In genomic region chr14:21750008-21750880, GRCm38 (mm10) we compare ENCODE assay signal across 8 mouse cellular contexts. TPM values are rescaled to one million over a fixed set of nuclear protein-coding genes. Genes with fewer than 3 reads are reported as not detected.
DNase-seq lines count a peak whose midpoint lies in the region; ATAC-seq and TF ChIP-seq lines count a peak whose summit lies in the region.

Gene Samd8, plus strand, starts transcription at chr14:21750531.

- ATAC-seq in erythroblast, adult 5-6 weeks (replicated peaks; ENCODE audit: low FRiP score, poor library complexity, severe bottlenecking) = peak; percentile 84
- ATAC-seq in kidney, embryonic 14.5 days (ENCODE audit: low FRiP score, low TSS enrichment) = peak; percentile 82
- ATAC-seq in limb, embryonic 15.5 days (ENCODE audit: insufficient number of reproducible peaks, low FRiP score, low TSS enrichment, low read depth) = peak; percentile 72
- peak; percentile 90 for ATAC-seq in midbrain, postnatal 0 days (ENCODE audit: low FRiP score)

- peak; percentile 97 for TF ChIP-seq POLR2A in brain, embryonic 14.5 days (IDR thresholded peaks at IDR 0.05; ENCODE audit: borderline replicate concordance, extremely low read depth, insufficient read depth, insufficient read length, poor library complexity, severe bottlenecking)

- H3K4me2 ChIP-seq in kidney, embryonic 14.5 days (replicated peaks; ENCODE audit: low read depth, low read length) = peak within 1 kb of the TSS; percentile 78
- peak within 1 kb of the TSS; percentile 75 for H3K4me2 ChIP-seq in limb, embryonic 15.5 days
- peak within 1 kb of the TSS; percentile 61 for H3K4me2 ChIP-seq in midbrain, postnatal 0 days (ENCODE audit: low read depth, low read length, poor library complexity, severe bottlenecking)

- peak; percentile 90 for DNase-seq in CD4-positive helper T cell, adult 2 months (ENCODE audit: low read depth, low spot score)
- peak; percentile 96 for DNase-seq in brain, embryonic 14.5 days (ENCODE audit: low read depth)
- peak; percentile 92 for DNase-seq in heart, embryonic 10.5 days (ENCODE audit: low spot score)
- DNase-seq in midbrain, postnatal 0 days (ENCODE audit: low spot score) = peak; percentile 91
- peak; percentile 60 to 71 for DNase-seq in spleen, postnatal 14 days (ENCODE audit: low spot score in 2 of 2)

- 7% methylated on average over 52 of the region's 52 CpGs for WGBS in heart, embryonic 10.5 days
- whole genome bisulfite sequencing in kidney, embryonic 14.5 days = 6% methylated on average over 52 of the region's 52 CpGs
- WGBS in limb, embryonic 15.5 days = 6% methylated on average over 49 of the region's 52 CpGs
- 7% methylated on average over 50 of the region's 52 CpGs for WGBS in midbrain, postnatal 0 days

- peak within 1 kb of the TSS; percentile 84 for H3K9ac ChIP-seq in kidney, embryonic 14.5 days (ENCODE audit: low read depth, low read length)
- H3K9ac ChIP-seq in limb, embryonic 15.5 days = peak within 1 kb of the TSS; percentile 89
- H3K9ac ChIP-seq in midbrain, postnatal 0 days (replicated peaks; ENCODE audit: low read length, poor library complexity, severe bottlenecking) = peak within 1 kb of the TSS; percentile 98

- no peaks in the 10 kb centered on the region for H3K27me3 ChIP-seq in heart, embryonic 10.5 days (ENCODE audit: insufficient read depth, poor library complexity, severe bottlenecking)
- H3K27me3 ChIP-seq in kidney, embryonic 14.5 days (ENCODE audit: control insufficient read depth, insufficient read depth, low read length) = no peaks in the 10 kb centered on the region
- H3K27me3 ChIP-seq in limb, embryonic 15.5 days = no peaks in the 10 kb centered on the region
- no peaks in the 10 kb centered on the region for H3K27me3 ChIP-seq in midbrain, postnatal 0 days (ENCODE audit: insufficient read depth, low read length)

- no peaks in the 10 kb centered on the region for H3K9me3 ChIP-seq in heart, embryonic 10.5 days
- H3K9me3 ChIP-seq in kidney, embryonic 14.5 days (ENCODE audit: control insufficient read depth, low read length) = no peaks in the 10 kb centered on the region
- no peaks in the 10 kb centered on the region for H3K9me3 ChIP-seq in limb, embryonic 15.5 days
- H3K9me3 ChIP-seq in midbrain, postnatal 0 days (ENCODE audit: low read length) = no peaks in the 10 kb centered on the region

- H3K36me3 ChIP-seq in heart, embryonic 10.5 days = no peaks in the 10 kb centered on the region
- no peaks in the 10 kb centered on the region for H3K36me3 ChIP-seq in kidney, embryonic 14.5 days (ENCODE audit: control insufficient read depth, insufficient read depth, low read length)
- no peaks in the 10 kb centered on the region for H3K36me3 ChIP-seq in limb, embryonic 15.5 days
- no peaks in the 10 kb centered on the region for H3K36me3 ChIP-seq in midbrain, postnatal 0 days (ENCODE audit: insufficient read depth, low read length)

- peak within 1 kb of the TSS; percentile 88 for H3K4me3 ChIP-seq in heart, embryonic 10.5 days
- peak within 1 kb of the TSS; percentile 88 for H3K4me3 ChIP-seq in kidney, embryonic 14.5 days (ENCODE audit: low read length)
- H3K4me3 ChIP-seq in limb, embryonic 15.5 days = peak within 1 kb of the TSS; percentile 88
- peak within 1 kb of the TSS; percentile 88 for H3K4me3 ChIP-seq in midbrain, postnatal 0 days (ENCODE audit: low read depth, low read length)

- TF ChIP-seq CTCF in brain, embryonic 14.5 days (IDR thresholded peaks at IDR 0.05; ENCODE audit: borderline replicate concordance, extremely low read depth, insufficient read depth, insufficient read length) = no peak
- TF ChIP-seq CTCF in midbrain, postnatal 0 days (IDR thresholded peaks at IDR 0.05) = no peak

- H3K4me1 ChIP-seq in heart, embryonic 10.5 days = peaks cover 28% of the 10 kb centered on the region
- peaks cover 8% of the 10 kb centered on the region for H3K4me1 ChIP-seq in kidney, embryonic 14.5 days (ENCODE audit: control insufficient read depth, insufficient read depth, low read length)
- H3K4me1 ChIP-seq in limb, embryonic 15.5 days = 0 out of 2 replicates have a peak, but pooled peaks cover 20% of the 10 kb centered on the region
- H3K4me1 ChIP-seq in midbrain, postnatal 0 days (ENCODE audit: insufficient read depth, low read length) = no peaks in the 10 kb centered on the region

- peak within 1 kb of the TSS; percentile 93 for H3K27ac ChIP-seq in heart, embryonic 10.5 days
- H3K27ac ChIP-seq in kidney, embryonic 14.5 days (ENCODE audit: low read depth, low read length) = peak within 1 kb of the TSS; percentile 88
- H3K27ac ChIP-seq in limb, embryonic 15.5 days = peak within 1 kb of the TSS; percentile 88
- H3K27ac ChIP-seq in midbrain, postnatal 0 days (ENCODE audit: low read depth, low read length) = peak within 1 kb of the TSS; percentile 91

RNA-seq across cellular contexts. Expression of gene Samd8, which starts in this region (rescaled TPM):
- 22.6 and 30.1 TPM in 2 replicates for polyA plus RNA-seq in brain, embryonic 14.5 days (2012; rRNA removed)
- total RNA-seq in erythroblast, adult 5-6 weeks (2015; ENCODE audit: low replicate concordance) = 3.8 and 10.2 TPM in 2 replicates
- 1.8 and 2.1 TPM in 2 replicates for total RNA-seq in erythroblast, adult 5-6 weeks (2017; ENCODE audit: low replicate concordance)
- polyA plus RNA-seq in heart, embryonic 10.5 days (2016; fragmentation: Nextera tagmentation; extraction: Ambion mirVana) = 9.9 and 11.6 TPM in 2 replicates
- 9.8 and 13.2 TPM in 2 replicates for polyA plus RNA-seq in kidney, embryonic 14.5 days (2014; fragmentation: Nextera tagmentation; extraction: Ambion mirVana)
- polyA plus RNA-seq in limb, embryonic 15.5 days (2015; fragmentation: Nextera tagmentation; extraction: Ambion mirVana) = 10.7 and 11.1 TPM in 2 replicates
- total RNA-seq in midbrain, postnatal 0 days (2014; rRNA removed) = 65.9 and 85.6 TPM in 2 replicates
- 24.9 and 28.6 TPM in 2 replicates for polyA plus RNA-seq in midbrain, postnatal 0 days (2015; fragmentation: Nextera tagmentation; extraction: Ambion mirVana)

Comparison
In these comparisons a context has a peak if more than half of its experiments do, and no peak if none do; other contexts are left out.
1. Peak in every context shown above with its lines: DNase-seq, ATAC-seq, H3K4me3 ChIP-seq and H3K27ac ChIP-seq.